7 mouse cellular contexts compared by ENCODE assay signal in the genomic region with DNA sequence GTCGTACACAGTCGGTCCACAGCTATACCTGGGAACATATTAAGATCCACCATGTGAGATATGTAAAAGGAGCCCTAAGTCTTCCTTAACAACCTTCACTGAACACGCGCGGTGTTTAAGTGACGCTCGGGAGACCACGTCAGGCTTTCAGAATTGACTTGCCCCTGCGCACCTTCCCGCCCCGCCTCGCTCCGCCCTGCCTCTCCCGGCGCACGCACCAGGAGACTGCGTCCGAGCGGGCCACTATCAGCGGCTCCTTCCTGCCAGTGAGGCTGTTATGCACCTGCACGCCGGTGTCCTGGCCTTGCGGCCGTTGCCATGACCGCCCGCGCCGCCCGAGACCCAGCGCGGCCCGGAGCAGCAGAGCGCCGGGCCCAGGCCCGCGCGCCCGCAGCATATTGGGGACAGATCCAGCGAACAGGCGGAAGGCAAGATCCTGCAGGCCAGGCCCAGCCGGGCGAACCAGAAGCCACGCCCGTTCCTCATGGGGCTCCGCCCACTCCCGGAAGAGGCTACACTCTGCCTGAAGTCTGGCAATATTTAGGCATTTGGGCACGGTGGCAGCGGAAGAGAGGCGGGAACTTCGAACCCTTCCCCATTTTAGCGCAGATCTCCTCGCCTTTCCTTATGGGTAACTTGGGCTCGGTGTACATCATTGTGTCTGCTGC. TPM values are rescaled to one million over a fixed set of nuclear protein-coding genes. Genes with fewer than 3 reads are reported as not detected.
DNase-seq lines count a peak whose midpoint lies in the region; ATAC-seq lines count a peak whose summit lies in the region.

A gene (minus strand): TSS at position 503 of the 668 bp plus-strand sequence.

- under 1% methylated on average over 53 of the region's 53 CpGs for WGBS in embryonic facial prominence, embryonic 10.5 days
- under 1% methylated on average over 53 of the region's 53 CpGs for WGBS in limb, embryonic 10.5 days
- WGBS in midbrain, embryonic 13.5 days = 1% methylated on average over 53 of the region's 53 CpGs

- ATAC-seq in granulocyte monocyte progenitor cell, adult 5-6 weeks (replicated peaks; ENCODE audit: poor library complexity, severe bottlenecking) = peak; percentile 62
- ATAC-seq in midbrain, embryonic 13.5 days = peak; percentile 59

- H3K4me2 ChIP-seq in midbrain, embryonic 13.5 days (replicated peaks) = peak within 1 kb of the TSS; percentile 82

- peaks cover 18% of the 10 kb centered on the region for H3K36me3 ChIP-seq in embryonic facial prominence, embryonic 10.5 days (replicated peaks)
- H3K36me3 ChIP-seq in limb, embryonic 10.5 days = peaks cover 17% of the 10 kb centered on the region
- H3K36me3 ChIP-seq in midbrain, embryonic 13.5 days = peaks cover 8% of the 10 kb centered on the region; the same call in 1 of the 2 replicates

- DNase-seq in adrenal gland, adult 8-10 months = peak; percentile 90
- DNase-seq in embryonic facial prominence, embryonic 10.5 days (ENCODE audit: low spot score) = peak; percentile 91
- peak; percentile 94 for DNase-seq in kidney, adult 11 months
- DNase-seq in limb, embryonic 10.5 days (ENCODE audit: low spot score) = peak; percentile 90
- peak; percentile 93 for DNase-seq in spleen, adult 12 weeks (ENCODE audit: low spot score)

- H3K9ac ChIP-seq in midbrain, embryonic 13.5 days (replicated peaks) = peak within 1 kb of the TSS; percentile 93

- H3K27ac ChIP-seq in embryonic facial prominence, embryonic 10.5 days (replicated peaks) = peak within 1 kb of the TSS; percentile 91
- H3K27ac ChIP-seq in limb, embryonic 10.5 days = peak within 1 kb of the TSS; percentile 92
- peak within 1 kb of the TSS; percentile 90 for H3K27ac ChIP-seq in midbrain, embryonic 13.5 days

- peaks cover 33% of the 10 kb centered on the region for H3K4me1 ChIP-seq in embryonic facial prominence, embryonic 10.5 days
- peaks cover 32% of the 10 kb centered on the region for H3K4me1 ChIP-seq in limb, embryonic 10.5 days
- peaks cover 31% of the 10 kb centered on the region for H3K4me1 ChIP-seq in midbrain, embryonic 13.5 days (replicated peaks)

- no peaks in the 10 kb centered on the region for H3K9me3 ChIP-seq in embryonic facial prominence, embryonic 10.5 days
- no peaks in the 10 kb centered on the region for H3K9me3 ChIP-seq in limb, embryonic 10.5 days (replicated peaks)
- H3K9me3 ChIP-seq in midbrain, embryonic 13.5 days = no peaks in the 10 kb centered on the region

- H3K27me3 ChIP-seq in embryonic facial prominence, embryonic 10.5 days (replicated peaks; ENCODE audit: low read depth, poor library complexity, severe bottlenecking) = 0 out of 2 replicates have a peak, but pooled peaks cover 4% of the 10 kb centered on the region
- H3K27me3 ChIP-seq in limb, embryonic 10.5 days (ENCODE audit: low read depth, poor library complexity, severe bottlenecking) = no peaks in the 10 kb centered on the region
- H3K27me3 ChIP-seq in midbrain, embryonic 13.5 days = peaks cover 3% of the 10 kb centered on the region; the same call in 1 of the 2 replicates

- peak within 1 kb of the TSS; percentile 85 for H3K4me3 ChIP-seq in embryonic facial prominence, embryonic 10.5 days
- H3K4me3 ChIP-seq in limb, embryonic 10.5 days = peak within 1 kb of the TSS; percentile 88
- peak within 1 kb of the TSS; percentile 86 for H3K4me3 ChIP-seq in midbrain, embryonic 13.5 days (replicated peaks)

RNA-seq across cellular contexts. Expression of the gene that starts here (rescaled TPM):
- total RNA-seq in adrenal gland, adult 8-10 months (2022) = 10 to 100 TPM; 35.8 to 54.6 (median 38.9) TPM
- polyA plus RNA-seq in embryonic facial prominence, embryonic 10.5 days (2016; fragmentation: Nextera tagmentation; extraction: Ambion mirVana) = 17.9 and 18.6 TPM in 2 replicates
- 51.9 and 58.5 TPM in 2 replicates for total RNA-seq in granulocyte monocyte progenitor cell, adult 5-6 weeks (2014; fragmentation: Nextera tagmentation)
- total RNA-seq in granulocyte monocyte progenitor cell, adult 5-6 weeks (2017) = 38.4 and 39.0 TPM in 2 replicates
- polyA plus RNA-seq in limb, embryonic 10.5 days (2016; fragmentation: Nextera tagmentation; extraction: Ambion mirVana) = 18.4 and 20.1 TPM in 2 replicates
- 21.0 and 23.8 TPM in 2 replicates for polyA plus RNA-seq in midbrain, embryonic 13.5 days (2015; fragmentation: Nextera tagmentation; extraction: Ambion mirVana)

Comparison
In these comparisons a context has a peak if more than half of its experiments do, and no peak if none do; other contexts are left out.
1. Peak in every context shown above with its lines: DNase-seq, ATAC-seq, H3K4me3 ChIP-seq and H3K27ac ChIP-seq.